Mouse (Mus musculus) CH12.LX (cell line): ENCODE measurements around the gene Pafah1b2. TPM values are rescaled to one million over a fixed set of nuclear protein-coding genes. Genes with fewer than 3 reads are reported as not detected.
A peak's percentile ranks its signal among the peaks of the same experiment; 100 is the strongest.

Source experiments
- DNase-seq: peaks from one replicate; pipeline ENCODE4 v3.0.0-alpha.2; 2013; ENCODE audit errors: extremely low read depth
- H3K27ac ChIP-seq: 2 replicates; pipeline ENCODE4 v1.5.1; 2012; ENCODE audit warnings: low read depth, mild to moderate bottlenecking, control low read depth, moderate library complexity; ENCODE audit not compliant: insufficient read depth
- H3K27me3 ChIP-seq: replicated peaks from 2 replicates; pipeline ENCODE3; 2012; ENCODE audit warnings: inconsistent platforms
- H3K36me3 ChIP-seq, 2 experiments: replicated peaks in 1 of 2; 2 replicates each; pipeline versions ENCODE3 to v1.6.1; 2012; ENCODE audit warnings: inconsistent platforms in 1 of 2, low read length in 1 of 2, mild to moderate bottlenecking in 1 of 2, mixed read lengths in 1 of 2, moderate library complexity in 1 of 2; ENCODE audit not compliant: control insufficient read depth in 1 of 2, insufficient read depth in 1 of 2
- H3K4me1 ChIP-seq, 2 experiments: 2 replicates each; pipeline ENCODE4 v1.6.1; 2012; ENCODE audit warnings: inconsistent platforms in 1 of 2, moderate library complexity in 1 of 2; ENCODE audit not compliant: insufficient read depth in 2 of 2, control insufficient read depth in 1 of 2
- H3K4me2 ChIP-seq: 2 replicates; pipeline ENCODE4 v1.6.1; 2012; ENCODE audit warnings: low read depth, mild to moderate bottlenecking, control low read depth; ENCODE audit not compliant: poor library complexity, insufficient read depth, severe bottlenecking
- H3K4me3 ChIP-seq, 3 experiments: fragments of 150-350 bp in 1 of 3; sonication (generic) in 1 of 3; replicated peaks in 1 of 3; 2 replicates each; pipeline versions ENCODE3 to v1.5.1; 2011 to 2012; ENCODE audit warnings: low read depth in 2 of 3, low read length in 2 of 3, mild to moderate bottlenecking in 2 of 3, moderate library complexity in 2 of 3, control low read depth in 1 of 3, improper control_type of control experiment in 1 of 3, inconsistent platforms in 1 of 3, mixed read lengths in 1 of 3; ENCODE audit not compliant: poor library complexity in 1 of 3
- H3K79me2 ChIP-seq: replicated peaks from 2 replicates; pipeline ENCODE4 v1.6.1; 2012; ENCODE audit warnings: mild to moderate bottlenecking, moderate library complexity; ENCODE audit not compliant: control insufficient read depth, poor library complexity, insufficient read depth, severe bottlenecking; ENCODE audit errors: extremely low read depth
- H3K9ac ChIP-seq: 2 replicates; pipeline ENCODE4 v1.6.1; 2012; ENCODE audit warnings: low read depth, mild to moderate bottlenecking, control low read depth, moderate library complexity; ENCODE audit not compliant: insufficient read depth
- H3K9me3 ChIP-seq: replicated peaks from 2 replicates; pipeline ENCODE3; 2012; ENCODE audit warnings: low read length, inconsistent platforms, mixed read lengths
- CTCF ChIP-seq, 2 experiments: IDR thresholded peaks in 1 of 2; conservative IDR thresholded peaks in 1 of 2; 2 replicates each; pipeline ENCODE4 v1.5.1; 2011 to 2012; ENCODE audit warnings: low read depth in 2 of 2, low read length in 2 of 2, improper control_type of control experiment in 1 of 2, inconsistent platforms in 1 of 2, mild to moderate bottlenecking in 1 of 2, moderate library complexity in 1 of 2
- HCFC1 ChIP-seq: IDR thresholded peaks from 2 replicates; pipeline ENCODE4 v1.6.1; 2012; ENCODE audit warnings: low read depth, mild to moderate bottlenecking, inconsistent platforms, low read length, improper control_type of control experiment
- JUND ChIP-seq: conservative IDR thresholded peaks from 2 replicates; pipeline ENCODE4 v1.6.1; 2011; ENCODE audit warnings: low read depth, low read length, improper control_type of control experiment
- MAFK ChIP-seq: IDR thresholded peaks from 2 replicates; pipeline ENCODE4 v1.6.1; 2011; ENCODE audit warnings: low read length, improper control_type of control experiment; ENCODE audit not compliant: insufficient replicate concordance
- NELFE ChIP-seq: IDR thresholded peaks from 2 replicates; pipeline ENCODE4 v1.6.1; 2011; ENCODE audit warnings: low read depth, low read length, improper control_type of control experiment
- POLR2AphosphoS2 ChIP-seq: IDR thresholded peaks from 2 replicates; pipeline ENCODE4 v1.6.1; 2011; ENCODE audit warnings: low read depth, low read length, improper control_type of control experiment
- SIN3A ChIP-seq: IDR thresholded peaks from 2 replicates; pipeline ENCODE4 v1.6.1; 2012; ENCODE audit warnings: low read length, improper control_type of control experiment, inconsistent platforms
- SMC3 ChIP-seq: IDR thresholded peaks from 2 replicates; pipeline ENCODE4 v1.6.1; 2011; ENCODE audit warnings: low read depth, low read length, improper control_type of control experiment
- TCF12 ChIP-seq: IDR thresholded peaks from 2 replicates; pipeline ENCODE4 v1.6.1; 2014; ENCODE audit warnings: low read depth, mild to moderate bottlenecking, inconsistent platforms, low read length, improper control_type of control experiment
- dilution Hi-C: fragments of 300-500 bp; cut with MboI; formaldehyde crosslinking; loops from 2 replicates; pipeline ENCODE4 v1.14.3; 2020; ENCODE audit warnings: low sequenced_read_pairs; ENCODE audit not compliant: extremely low pct_unique_long_range_greater_than_20kb, extremely low pct_ligation_motif_present
- in situ Hi-C: fragments of 300-500 bp; cut with MboI; formaldehyde crosslinking; loops from 3 replicates; pipeline ENCODE4 v1.14.3; 2019; ENCODE audit warnings: low sequenced_read_pairs, low pct_ligation_motif_present, low pct_unique_long_range_greater_than_20kb, mixed read lengths
- polyA plus RNA-seq: library from polyadenylated mRNA; unstranded; fragments of >175 nt; gene quantifications from 2 replicates; pipeline ENCODE4 v1.2.1, GENCODE M21; 2012; ENCODE audit warnings: low read depth; ENCODE audit not compliant: insufficient read length
- total RNA-seq, 2 experiments: library from RNA; depleted of rRNA; stranded (reverse); fragments of 300-350 nt in 1 of 2; fragments of >200 nt in 1 of 2; gene quantifications; 2 replicates each; pipeline ENCODE4 v1.2.3; 2012 to 2014

Pafah1b2 gene
- total and polyA plus RNA-seq, 3 experiments = 94.8 to 122 (median 109) TPM

- H3K9me3 ChIP-seq = no peaks in the 10 kb centered on the region
- H3K79me2 ChIP-seq = no peaks in the 10 kb centered on the region
- peaks cover 89 to 98% of the 10 kb centered on the region in 2 experiments for H3K36me3 ChIP-seq
- dilution Hi-C loops = no loop called here
- no peak overlapping the region for H3K27ac ChIP-seq
- H3K4me1 ChIP-seq = peaks cover 0 to 59% of the 10 kb centered on the region in 2 experiments; a peak in 2 of 4 replicates
- no peaks in the 10 kb centered on the region for H3K27me3 ChIP-seq
- TF ChIP-seq POLR2AphosphoS2 (no peak), MAFK (no peak), HCFC1 (no peak), SIN3A (no peak), SMC3 (no peak), JUND (no peak)
- H3K9ac ChIP-seq = no peak overlapping the region
- DNase-seq = no peak
- no peak overlapping the region for H3K4me2 ChIP-seq
- in situ Hi-C loops = no loop called here
- no peak overlapping the region for H3K4me3 ChIP-seq
Observed at GRCm38 (mm10) chr9:45945721-45946120, 66.8 kb downstream of the Pafah1b2 start.

- H3K9ac ChIP-seq = no peak overlapping the region
- no peaks in the 10 kb centered on the region for H3K79me2 ChIP-seq
- H3K27ac ChIP-seq = no peak overlapping the region
- TF ChIP-seq NELFE (no peak), TCF12 (peak; percentile 34; the same call in 1 of the 2 replicates)
- peaks cover 85 to 95% of the 10 kb centered on the region in 2 experiments for H3K36me3 ChIP-seq
- no peak overlapping the region for H3K4me3 ChIP-seq
- H3K4me1 ChIP-seq = peaks cover 0 to 61% of the 10 kb centered on the region in 2 experiments; a peak in 2 of 4 replicates
- in situ Hi-C loops (no loop called here), dilution Hi-C loops (no loop called here)
- no peak overlapping the region for H3K4me2 ChIP-seq
- H3K9me3 ChIP-seq = no peaks in the 10 kb centered on the region
- no peaks in the 10 kb centered on the region for H3K27me3 ChIP-seq
- peak; percentile 81 for DNase-seq
Observed at GRCm38 (mm10) chr9:45944506-45945400, 67.7 kb downstream of the Pafah1b2 start.

- DNase-seq = no peak
- peaks cover 86 to 95% of the 10 kb centered on the region in 2 experiments for H3K36me3 ChIP-seq
- no peaks in the 10 kb centered on the region for H3K79me2 ChIP-seq
- no peak overlapping the region for H3K9ac ChIP-seq
- TF ChIP-seq CTCF (conservative IDR thresholded peaks at IDR 0.05 in 1 of 2, IDR thresholded peaks at IDR 0.05 in 1 of 2; ENCODE audit: low read depth in 2 of 2, low read length in 2 of 2) = no peak
- H3K27me3 ChIP-seq = no peaks in the 10 kb centered on the region
- H3K4me3 ChIP-seq = no peak overlapping the region
- H3K4me2 ChIP-seq = no peak overlapping the region
- H3K27ac ChIP-seq = no peak overlapping the region
- dilution Hi-C loops (no loop called here), in situ Hi-C loops (no loop called here)
- no peaks in the 10 kb centered on the region for H3K9me3 ChIP-seq
- H3K4me1 ChIP-seq = peaks cover 0 to 62% of the 10 kb centered on the region in 2 experiments; a peak in 2 of 4 replicates
Observed at GRCm38 (mm10) chr9:45943628-45944505, 68.6 kb downstream of the Pafah1b2 start.
